Mouse (Mus musculus): ENCODE data around the gene Cxcr4. TPM values are rescaled to one million over a fixed set of nuclear protein-coding genes. Genes with fewer than 3 reads are reported as not detected.

The Cxcr4 gene
- total and polyA plus RNA-seq, 3 experiments = 80.3 to 169 (median 102) TPM

DNA sequence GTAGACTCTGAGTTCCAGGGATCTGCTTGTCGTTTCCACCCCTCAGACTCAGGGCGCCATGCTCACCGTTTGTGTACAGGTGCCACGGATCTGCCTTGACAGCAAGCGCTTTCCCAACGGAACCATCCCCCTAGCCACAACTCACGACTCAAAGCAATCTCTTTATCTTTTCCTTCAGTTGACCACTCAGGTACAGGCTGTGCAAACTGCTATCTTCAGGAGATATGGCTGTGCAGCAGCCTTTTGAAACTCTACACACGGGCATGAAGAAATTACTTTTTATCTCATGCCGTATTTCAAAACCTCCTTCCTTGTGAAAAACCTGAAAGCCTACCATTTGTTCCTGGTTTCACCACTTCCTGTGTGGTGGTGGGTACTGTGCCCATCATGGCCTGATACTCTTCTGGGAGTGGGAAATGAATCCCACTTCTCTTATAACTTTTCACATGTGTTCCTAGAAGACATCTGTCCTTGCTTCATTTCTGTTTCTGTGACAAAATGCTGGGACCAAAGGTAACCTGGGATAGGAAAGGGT is 34.1 kb upstream of the Cxcr4 start:
- DNase-seq (ENCODE audit: extremely low read depth) = no peak
- H3K4me1 ChIP-seq (ENCODE audit: control insufficient read depth in 1 of 2, insufficient read depth in 2 of 2) = peaks cover 14 to 27% of the 10 kb centered on the region in 2 experiments
- peaks cover 3% of the 10 kb centered on the region for H3K9me3 ChIP-seq (replicated peaks; ENCODE audit: low read length)
- H3K9ac ChIP-seq (ENCODE audit: insufficient read depth, low read depth) = no peak overlapping the region
- no peaks in the 10 kb centered on the region for H3K27me3 ChIP-seq (replicated peaks)
- dilution Hi-C loops (cut with MboI; ENCODE audit: extremely low pct_ligation_motif_present, extremely low pct_unique_long_range_greater_than_20kb, low sequenced_read_pairs) = no loop called here
- in situ Hi-C loops (cut with MboI; ENCODE audit: low pct_ligation_motif_present, low pct_unique_long_range_greater_than_20kb, low sequenced_read_pairs) = no loop called here
- no peak overlapping the region for H3K27ac ChIP-seq (ENCODE audit: insufficient read depth, low read depth)
- no peak overlapping the region for H3K4me2 ChIP-seq (ENCODE audit: insufficient read depth, low read depth, poor library complexity, severe bottlenecking)
- TF ChIP-seq ZMIZ1 (IDR thresholded peaks at IDR 0.05; ENCODE audit: low read depth, low read length) = no peak
- TF ChIP-seq POLR2A (IDR thresholded peaks at IDR 0.05; ENCODE audit: low read depth, low read length) = no peak
- TF ChIP-seq USF1 (IDR thresholded peaks at IDR 0.05; ENCODE audit: low read depth, low read length) = no peak
- no peak for TF ChIP-seq NRF1 (IDR thresholded peaks at IDR 0.05; ENCODE audit: low read depth, low read length)
- no peak for TF ChIP-seq RAD21 (IDR thresholded peaks at IDR 0.05; ENCODE audit: low read depth, low read length)
- TF ChIP-seq CHD1 (IDR thresholded peaks at IDR 0.05; ENCODE audit: low read depth, low read length) = no peak
- no peak for TF ChIP-seq JUND (conservative IDR thresholded peaks at IDR 0.05; ENCODE audit: low read depth, low read length)
- TF ChIP-seq SIN3A (IDR thresholded peaks at IDR 0.05; ENCODE audit: low read length) = no peak
- TF ChIP-seq NELFE (IDR thresholded peaks at IDR 0.05; ENCODE audit: low read depth, low read length) = no peak
- H3K4me3 ChIP-seq (replicated peaks in 1 of 3; ENCODE audit: low read depth in 2 of 3, low read length in 2 of 3, poor library complexity in 1 of 3) = no peak overlapping the region
- no peaks in the 10 kb centered on the region for H3K79me2 ChIP-seq (replicated peaks; ENCODE audit: control insufficient read depth, extremely low read depth, insufficient read depth, poor library complexity, severe bottlenecking)
- no peaks in the 10 kb centered on the region for H3K36me3 ChIP-seq (replicated peaks in 1 of 2; ENCODE audit: control insufficient read depth in 1 of 2, insufficient read depth in 1 of 2, low read length in 1 of 2)

- TF ChIP-seq MYC (IDR thresholded peaks at IDR 0.05; ENCODE audit: low read depth, low read length) (no peak), PAX5 (IDR thresholded peaks at IDR 0.05; ENCODE audit: low read length) (no peak), USF2 (conservative IDR thresholded peaks at IDR 0.05; ENCODE audit: low read depth, low read length) (no peak), ZMIZ1 (IDR thresholded peaks at IDR 0.05; ENCODE audit: low read depth, low read length) (no peak), ELF1 (IDR thresholded peaks at IDR 0.05; ENCODE audit: low read depth, low read length) (no peak), KAT2A (IDR thresholded peaks at IDR 0.05; ENCODE audit: insufficient replicate concordance, low read length) (no peak), E2F4 (IDR thresholded peaks at IDR 0.05; ENCODE audit: insufficient replicate concordance, low read depth, low read length) (no peak), ZKSCAN1 (IDR thresholded peaks at IDR 0.05; ENCODE audit: borderline replicate concordance, low read depth, low read length) (no peak), ZC3H11A (IDR thresholded peaks at IDR 0.05; ENCODE audit: low read depth, low read length) (no peak), HCFC1 (IDR thresholded peaks at IDR 0.05; ENCODE audit: low read depth, low read length) (no peak), TCF12 (IDR thresholded peaks at IDR 0.05; ENCODE audit: low read depth, low read length) (no peak), RAD21 (IDR thresholded peaks at IDR 0.05; ENCODE audit: low read depth, low read length) (no peak), USF1 (IDR thresholded peaks at IDR 0.05; ENCODE audit: low read depth, low read length) (no peak), RCOR1 (conservative IDR thresholded peaks at IDR 0.05; ENCODE audit: low read depth, low read length) (no peak), POLR2AphosphoS2 (IDR thresholded peaks at IDR 0.05; ENCODE audit: low read depth, low read length) (no peak), MAX (IDR thresholded peaks at IDR 0.05; ENCODE audit: low read length) (no peak), CHD1 (IDR thresholded peaks at IDR 0.05; ENCODE audit: low read depth, low read length) (no peak), UBTF (IDR thresholded peaks at IDR 0.05; ENCODE audit: low read depth, low read length) (no peak)
- in situ Hi-C loops (cut with MboI; ENCODE audit: low pct_ligation_motif_present, low pct_unique_long_range_greater_than_20kb, low sequenced_read_pairs) = no loop called here
- dilution Hi-C loops (cut with MboI; ENCODE audit: extremely low pct_ligation_motif_present, extremely low pct_unique_long_range_greater_than_20kb, low sequenced_read_pairs) = no loop called here
Observed at GRCm38 (mm10) chr1:128623594-128623887, 31.4 kb upstream of the Cxcr4 start.

More at GRCm38 (mm10) chr1:128623594-128623887, 31.4 kb upstream of the Cxcr4 start:
- Histone ChIP-seq H3K9me3 (replicated peaks; ENCODE audit: low read length) (peaks cover 3% of the 10 kb centered on the region), H3K4me1 (ENCODE audit: control insufficient read depth in 1 of 2, insufficient read depth in 2 of 2) (peaks cover 18 to 28% of the 10 kb centered on the region in 2 experiments), H3K9ac (ENCODE audit: insufficient read depth, low read depth) (no peak overlapping the region), H3K4me2 (ENCODE audit: insufficient read depth, low read depth, poor library complexity, severe bottlenecking) (peak overlapping the region; percentile 53), H3K79me2 (replicated peaks; ENCODE audit: control insufficient read depth, extremely low read depth, insufficient read depth, poor library complexity, severe bottlenecking) (no peaks in the 10 kb centered on the region), H3K36me3 (replicated peaks in 1 of 2; ENCODE audit: control insufficient read depth in 1 of 2, insufficient read depth in 1 of 2, low read length in 1 of 2) (no peaks in the 10 kb centered on the region), H3K4me3 (replicated peaks in 1 of 3; ENCODE audit: low read depth in 2 of 3, low read length in 2 of 3, poor library complexity in 1 of 3) (no peak overlapping the region), H3K27me3 (replicated peaks) (no peaks in the 10 kb centered on the region), H3K27ac (ENCODE audit: insufficient read depth, low read depth) (no peak overlapping the region)
- DNase-seq (ENCODE audit: extremely low read depth) = no peak
